Mouse (Mus musculus) CD4-positive, CD25-positive, alpha-beta regulatory T cell, adult 2 months (primary cell): ENCODE results near the gene Psmb8.

Experiments used
- DNase-seq: peaks from one replicate; pipeline ENCODE4 v3.0.0-alpha.2; 2012; ENCODE audit warnings: low read depth, low spot score

Gene Psmb8

DNA sequence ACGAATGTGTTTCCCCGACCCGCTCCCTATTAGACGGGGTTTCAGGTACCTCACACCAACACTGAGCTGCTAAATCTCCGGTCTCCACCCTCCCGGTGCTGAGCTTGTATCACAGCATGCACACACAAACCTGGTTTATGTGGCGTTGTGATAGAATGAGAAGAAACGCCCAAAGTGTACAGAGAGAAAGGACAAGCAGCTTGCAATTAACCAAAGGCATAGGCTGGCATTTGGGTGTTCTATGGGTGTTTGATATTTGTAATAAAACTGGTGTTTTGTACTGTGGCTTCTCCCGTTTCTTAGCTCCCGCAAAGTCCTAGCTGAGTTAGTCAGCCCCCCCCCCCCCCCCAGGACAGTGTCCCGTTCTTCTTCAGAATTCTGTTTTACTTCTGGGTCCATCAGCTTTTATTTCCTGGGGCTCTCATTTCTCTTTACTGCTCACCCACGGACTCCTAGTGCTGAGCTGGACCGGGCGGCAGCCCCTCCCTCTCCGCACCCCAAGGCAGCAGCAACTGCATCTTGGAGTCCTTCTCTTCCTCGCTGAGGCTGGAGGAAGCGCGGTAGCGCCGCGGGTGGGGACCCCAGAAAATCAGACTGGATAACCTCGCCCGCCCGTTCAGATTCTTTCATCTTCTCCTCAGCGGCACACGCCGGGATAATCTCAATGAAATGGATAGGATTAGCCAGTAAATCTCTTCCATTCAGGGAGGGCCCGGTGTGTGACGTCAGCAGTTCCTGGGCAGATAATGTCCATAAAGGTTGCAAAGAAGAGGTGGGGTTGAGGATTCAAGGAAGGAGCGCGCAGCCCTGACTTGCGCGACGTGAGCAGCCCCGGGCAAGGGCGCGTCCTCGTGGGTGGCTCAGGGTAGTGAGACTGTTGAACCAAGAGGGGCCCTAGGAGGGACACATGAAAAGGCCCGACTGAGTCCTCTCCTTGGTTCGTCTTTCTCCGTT, at the start of gene Psmb8:
TSS of gene Psmb8 (plus strand) at position 781 of the 954 bp plus-strand sequence.
- DNase-seq = peak; percentile 90

DNA sequence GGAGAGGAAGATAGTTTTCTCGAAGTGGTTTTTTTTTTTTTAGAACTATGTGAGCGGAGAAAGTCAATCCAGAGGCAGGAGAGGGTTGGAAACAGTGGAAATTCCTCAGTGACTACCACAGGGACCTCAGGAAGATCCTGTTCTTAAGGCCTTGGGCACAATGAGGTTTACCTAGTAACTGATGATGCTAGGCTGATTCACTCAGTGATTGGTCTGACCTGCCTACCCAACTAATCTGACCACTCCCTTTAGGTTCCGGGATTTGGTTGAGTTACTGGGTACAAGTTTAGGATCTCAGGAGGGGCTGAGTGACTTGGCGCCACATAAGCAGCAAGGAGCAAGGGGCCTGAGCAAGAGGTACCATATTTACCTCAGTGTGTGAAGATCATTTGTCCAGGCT, 44.6 kb upstream of the Psmb8 start, which contains the start of gene H2-DMb1:
TSS of gene H2-DMb1 (plus strand) at position 150 of the 400 bp plus-strand sequence.
- DNase-seq = peak; percentile 77

DNA sequence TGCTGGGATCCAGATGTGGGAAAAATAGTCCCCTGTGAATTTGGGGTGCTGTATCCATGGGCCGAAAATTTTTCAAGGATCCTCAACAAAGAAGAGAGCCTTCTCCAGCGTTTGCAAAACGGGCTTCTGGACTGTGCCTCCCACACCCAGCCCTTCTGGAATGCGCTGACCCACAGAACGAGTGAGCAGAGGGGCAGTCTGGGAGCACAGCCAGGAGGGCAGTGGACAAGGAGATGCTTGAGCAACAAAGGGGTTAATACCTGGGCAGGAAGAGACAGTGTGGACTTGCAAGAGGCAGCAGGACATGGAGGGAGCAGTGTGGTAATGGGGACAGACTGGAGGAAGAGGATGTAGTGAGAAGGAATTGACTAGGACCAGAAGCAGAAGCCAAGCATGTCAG, 42.0 kb upstream of the Psmb8 start:
- DNase-seq = no peak

DNA sequence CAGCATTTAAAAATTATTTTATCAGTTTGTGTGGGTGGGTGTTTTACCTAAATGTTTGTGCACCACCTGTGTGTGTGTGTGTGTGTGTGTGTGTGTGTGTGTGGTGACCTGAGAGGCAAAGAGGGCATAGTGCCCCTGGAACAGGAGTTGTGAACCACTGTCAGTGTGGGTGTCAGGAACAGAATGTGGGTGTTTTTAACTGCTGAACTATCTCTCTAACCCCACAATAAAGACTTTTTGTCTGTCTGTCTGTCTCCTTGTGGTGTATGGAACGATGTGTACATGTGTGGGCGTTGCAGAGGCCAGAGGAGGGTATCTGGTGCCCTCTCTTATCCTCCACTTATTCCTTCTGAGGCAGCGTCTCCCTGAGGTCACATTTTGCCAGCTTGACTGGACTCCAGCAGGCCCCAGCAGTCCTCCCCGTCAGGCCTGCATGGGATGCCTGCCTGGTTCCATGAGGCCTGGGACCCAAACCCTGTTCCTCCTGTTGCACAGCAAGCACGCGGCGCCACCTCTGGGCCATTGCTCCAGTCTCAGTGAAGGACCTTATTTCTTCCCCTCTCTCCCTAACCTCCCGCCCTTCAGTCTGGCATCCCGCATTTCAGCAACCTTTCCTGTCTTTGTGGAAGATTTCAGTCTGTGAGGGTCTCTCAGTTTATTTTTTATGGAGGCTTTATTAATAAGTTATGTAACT, 33.2 kb upstream of the Psmb8 start:
- DNase-seq = peak; percentile 66

DNA sequence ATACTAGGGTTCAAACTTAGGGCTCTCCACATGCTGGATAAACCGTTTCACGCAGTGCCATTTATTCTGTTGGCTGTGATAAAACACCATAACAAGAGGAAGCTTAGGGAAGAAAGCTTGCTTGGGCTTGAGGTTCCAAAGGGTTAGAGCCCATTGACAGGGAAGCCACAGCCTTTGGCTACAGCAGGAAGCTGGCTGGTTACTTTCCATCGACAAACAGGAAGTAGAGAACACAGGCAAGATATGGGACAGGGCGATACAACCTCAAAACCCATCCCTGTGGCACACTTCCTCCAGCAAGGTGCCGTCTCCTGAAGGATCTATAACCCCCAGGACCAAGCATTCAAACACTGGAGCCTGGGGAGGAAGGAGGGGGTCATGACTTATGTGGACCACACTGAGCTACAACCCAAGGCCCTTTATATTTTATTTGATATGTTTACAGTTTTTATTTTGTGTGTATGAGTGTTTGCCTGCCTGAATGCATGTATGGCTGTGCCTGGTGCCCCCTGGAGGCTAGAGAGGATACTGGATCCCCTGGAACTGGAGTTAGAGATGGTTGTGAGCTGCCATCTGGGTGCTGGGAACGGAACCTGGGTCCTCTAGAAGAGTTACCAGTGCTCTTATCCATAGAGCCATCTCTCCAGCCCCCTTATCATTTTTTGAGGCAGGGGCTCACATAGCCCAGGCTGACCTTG, 32.3 kb upstream of the Psmb8 start:
- peak; percentile 68 for DNase-seq

DNA sequence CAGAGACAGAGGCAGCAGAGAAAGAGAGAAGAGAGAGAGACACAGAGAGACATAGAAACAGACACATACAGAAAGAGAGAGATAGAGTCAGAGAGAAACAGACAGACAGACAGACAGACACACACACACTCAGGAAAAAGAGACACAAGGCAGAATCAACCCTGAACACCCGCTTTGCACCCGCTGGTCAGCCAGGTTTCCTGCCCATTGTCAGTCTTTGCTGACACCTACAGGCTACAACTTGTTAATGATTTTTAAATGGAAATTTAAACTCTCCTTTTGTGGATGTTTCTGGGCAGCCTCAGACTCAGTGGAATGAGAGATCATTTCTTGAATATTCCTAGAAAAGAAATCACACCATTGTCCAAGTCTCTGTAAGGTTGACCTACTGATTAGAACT, 28.2 kb upstream of the Psmb8 start:
- DNase-seq = peak; percentile 80

DNA sequence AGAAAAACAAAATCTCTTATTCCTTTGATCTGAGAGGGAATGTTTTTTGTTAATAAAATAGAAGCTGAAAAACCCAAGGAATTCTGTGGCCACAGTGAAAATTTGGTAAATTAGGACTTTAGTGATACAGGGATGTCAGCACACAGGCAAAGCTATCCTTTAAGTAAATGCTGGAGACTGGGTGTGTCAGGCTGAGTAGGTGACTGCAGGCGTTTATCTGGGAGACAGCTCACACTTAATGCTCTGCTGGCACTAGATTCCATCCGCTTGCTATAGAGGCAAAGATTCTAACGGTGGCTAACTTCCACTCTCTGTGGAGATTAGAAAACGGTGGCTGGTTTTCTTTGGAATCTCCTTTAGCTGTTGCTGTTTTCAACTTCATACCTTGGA, 27.0 kb upstream of the Psmb8 start:
- DNase-seq = no peak

DNA sequence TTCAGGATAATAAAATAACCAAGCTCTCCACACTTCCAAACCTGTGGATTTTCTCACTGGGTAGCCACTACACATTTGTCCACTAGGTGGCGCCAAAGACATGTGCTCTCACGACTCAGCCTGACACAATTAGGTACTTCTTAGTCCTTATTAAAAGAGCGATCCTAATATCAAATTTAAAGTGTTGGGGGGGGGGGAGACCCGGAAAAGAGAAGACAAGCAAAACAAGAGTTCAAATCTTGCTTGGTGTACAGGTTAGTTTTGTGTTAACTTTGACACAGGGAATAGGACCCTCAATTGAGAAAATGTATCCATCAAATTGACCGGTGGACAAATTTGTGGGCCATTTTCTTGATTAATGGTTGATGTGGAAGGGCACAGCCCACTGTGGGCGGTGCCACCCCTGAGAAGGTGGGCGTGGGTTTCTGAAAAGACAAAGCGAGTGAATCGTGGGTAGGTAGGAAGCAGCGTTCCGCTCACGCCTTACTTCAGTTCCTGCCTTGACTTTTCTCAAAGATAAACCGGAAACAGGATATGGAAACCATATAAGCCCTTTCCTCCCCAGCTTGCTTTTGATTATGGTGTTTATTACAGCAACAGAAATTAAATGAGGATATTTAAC, 26.5 kb upstream of the Psmb8 start:
- peak; percentile 95 for DNase-seq

DNA sequence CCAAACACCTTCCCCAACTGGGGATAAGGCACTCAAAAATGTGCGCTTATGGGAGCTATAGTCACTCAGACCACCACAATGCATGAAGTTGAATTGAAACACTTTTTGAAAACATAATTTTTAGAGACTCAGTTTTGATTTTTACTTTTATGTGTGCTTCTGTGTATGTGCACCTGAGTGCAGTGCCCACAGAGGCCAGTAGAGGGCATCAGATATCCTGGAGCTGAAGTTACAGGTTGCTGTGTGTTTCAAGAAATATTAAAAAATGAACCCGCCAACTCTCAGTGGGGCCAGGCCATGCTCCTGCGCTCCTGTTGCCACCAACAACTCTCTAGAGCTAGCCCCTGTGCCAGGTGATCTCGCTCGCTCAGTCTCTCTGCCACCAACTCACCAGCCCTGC, 25.0 kb upstream of the Psmb8 start:
- peak; percentile 60 for DNase-seq

DNA sequence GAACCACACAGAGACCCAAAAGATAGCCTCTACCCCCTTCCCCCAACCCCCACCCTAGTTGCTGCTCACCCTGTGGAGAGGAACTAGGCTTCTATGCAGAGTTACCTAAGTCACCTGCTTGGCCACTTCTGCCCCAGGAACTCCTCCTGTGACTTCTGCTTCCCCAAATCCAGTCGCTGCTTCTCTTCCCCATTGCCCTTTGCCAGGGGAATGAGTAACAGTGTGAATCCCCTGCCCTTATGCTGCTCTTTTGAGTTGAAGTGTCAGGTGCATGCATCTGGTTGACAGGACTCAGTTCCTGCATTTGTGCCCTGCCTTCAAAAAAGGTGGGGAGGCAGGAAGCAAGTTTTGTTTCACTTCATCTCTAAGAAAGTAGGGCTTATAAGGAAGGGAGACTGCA, 23.4 kb upstream of the Psmb8 start:
- no peak for DNase-seq

DNA sequence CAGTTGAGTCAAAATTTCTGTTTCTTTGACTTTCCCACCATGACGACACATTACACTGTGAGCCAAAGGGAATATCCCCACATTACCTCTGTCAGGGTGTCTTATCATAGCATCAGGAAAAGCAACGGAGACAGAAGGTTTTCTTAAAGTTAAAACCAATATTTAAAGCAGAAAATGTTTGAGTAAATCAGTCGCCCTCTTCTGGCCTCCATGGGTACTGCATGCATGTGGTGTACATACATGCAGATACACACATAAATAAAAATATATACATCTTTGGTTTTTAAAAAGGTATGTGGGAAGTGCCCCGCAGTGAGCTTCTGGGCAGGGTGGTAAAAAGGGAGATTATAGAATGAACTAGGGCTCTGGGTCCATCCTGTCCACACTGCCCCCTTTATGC, 20.3 kb upstream of the Psmb8 start:
- peak; percentile 73 for DNase-seq

DNA sequence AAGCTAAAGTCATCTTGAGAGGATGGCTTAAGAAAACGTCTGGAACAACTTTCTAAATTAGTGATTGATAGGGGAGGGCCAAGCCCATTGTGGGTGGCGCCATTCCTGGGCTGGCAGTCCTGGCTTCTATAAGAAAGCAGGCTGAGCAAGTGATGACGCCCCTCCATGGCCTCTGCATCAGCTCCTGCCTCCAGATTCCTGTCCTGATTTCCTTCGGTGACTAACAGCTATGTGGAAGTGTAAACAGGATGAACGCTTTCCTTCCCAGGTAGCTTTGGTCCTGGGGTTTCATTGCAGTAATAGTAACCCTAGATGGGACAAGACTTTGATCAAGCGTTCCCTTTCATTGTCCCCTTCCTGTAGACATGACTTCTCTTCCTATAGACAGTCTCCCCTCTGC, 18.5 kb upstream of the Psmb8 start:
- DNase-seq = no peak

DNA sequence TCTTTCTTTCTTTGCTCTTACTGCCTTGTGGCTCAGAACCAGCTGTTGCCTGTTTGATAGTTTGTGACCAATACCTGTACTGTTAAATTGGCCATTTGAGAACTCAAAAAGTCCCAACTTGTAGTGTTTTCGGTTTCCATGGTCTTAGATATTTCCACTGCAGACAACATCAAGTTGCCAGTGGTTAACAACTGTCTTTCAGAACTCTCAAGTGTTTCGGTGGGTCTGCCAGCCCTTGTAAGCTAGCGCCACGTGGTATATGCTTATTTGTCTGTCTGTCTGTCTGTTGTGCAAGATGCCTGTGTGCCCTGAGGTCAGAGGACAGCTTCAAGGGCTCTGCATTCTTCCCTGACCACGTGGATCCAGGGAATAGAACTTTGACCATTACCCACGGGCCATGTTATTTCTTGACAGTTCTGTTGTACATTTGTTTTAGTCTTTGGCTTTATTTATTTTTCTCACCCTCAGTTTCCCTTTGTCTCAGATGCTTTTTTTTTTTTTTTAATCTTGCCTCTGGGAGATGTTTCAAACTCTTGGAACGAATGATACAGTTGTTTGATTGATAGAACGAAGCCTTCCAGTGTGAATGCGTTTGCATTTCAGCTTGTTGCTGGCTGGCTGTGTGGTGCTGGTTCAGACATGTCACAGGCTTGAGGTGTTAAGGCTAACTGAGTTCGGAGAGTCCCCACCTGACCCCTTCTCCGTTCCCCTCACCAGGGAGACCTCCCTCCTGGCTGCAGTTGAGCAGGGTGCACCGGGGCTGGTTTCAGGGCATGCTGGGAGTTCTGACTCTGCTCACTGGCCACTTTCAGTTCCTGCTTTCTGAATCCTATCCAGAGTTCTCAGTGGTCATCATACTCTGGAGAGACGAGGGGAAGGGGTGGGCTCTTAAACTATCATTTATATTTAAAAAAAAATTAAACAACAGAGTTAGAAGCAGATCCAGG, 17.3 kb upstream of the Psmb8 start:
- no peak for DNase-seq

DNA sequence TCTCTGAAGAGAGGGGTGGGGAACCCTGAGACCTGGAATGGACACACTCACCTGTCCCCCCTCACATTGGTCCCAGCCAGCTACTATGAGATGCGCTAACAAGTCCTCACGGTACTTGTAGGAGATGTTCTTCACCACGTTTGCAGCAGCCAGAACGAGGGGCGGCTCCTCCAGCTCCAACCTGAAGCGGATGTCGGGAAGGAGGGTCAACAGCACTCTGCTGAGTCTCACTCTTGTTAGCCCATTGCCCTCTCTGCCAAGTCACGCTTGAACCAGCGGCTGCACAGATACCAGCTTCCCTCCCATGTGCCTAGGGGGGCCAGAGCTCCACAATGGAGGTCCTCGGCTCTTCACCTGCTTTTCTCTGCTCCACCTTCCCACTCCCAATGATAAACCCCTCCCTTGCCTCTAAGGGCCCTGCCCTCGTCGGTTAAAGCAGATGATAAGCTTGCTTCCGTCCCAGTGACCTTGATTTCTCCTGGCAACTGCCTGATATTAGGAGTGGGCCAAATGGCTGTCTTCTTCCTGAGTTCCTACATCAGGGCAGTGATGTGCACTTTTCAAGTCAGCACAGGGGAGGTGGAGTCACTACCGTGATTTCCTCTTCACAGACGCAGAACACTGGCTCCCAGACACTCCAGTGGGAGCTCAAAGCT, 13.8 kb upstream of the Psmb8 start:
- DNase-seq = no peak

DNA sequence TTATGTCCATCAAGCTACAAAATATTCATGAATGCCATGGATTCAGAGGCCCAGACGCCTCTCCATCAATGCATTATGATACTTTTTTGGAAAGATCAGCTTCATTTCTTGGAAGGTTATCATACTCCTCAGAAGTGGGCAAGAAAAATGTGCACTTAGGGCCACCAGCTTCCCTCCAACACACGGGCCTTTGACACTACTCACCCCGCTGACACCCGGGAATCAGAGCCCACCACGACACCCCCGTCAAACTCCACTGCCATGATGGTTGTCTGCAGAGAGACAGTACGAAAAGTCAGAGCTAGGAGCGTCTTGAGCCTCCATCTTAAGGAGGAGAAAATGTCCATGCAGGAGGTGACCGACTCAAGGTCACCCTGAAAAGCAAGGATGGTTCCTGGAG, 12.0 kb upstream of the Psmb8 start:
- no peak for DNase-seq

DNA sequence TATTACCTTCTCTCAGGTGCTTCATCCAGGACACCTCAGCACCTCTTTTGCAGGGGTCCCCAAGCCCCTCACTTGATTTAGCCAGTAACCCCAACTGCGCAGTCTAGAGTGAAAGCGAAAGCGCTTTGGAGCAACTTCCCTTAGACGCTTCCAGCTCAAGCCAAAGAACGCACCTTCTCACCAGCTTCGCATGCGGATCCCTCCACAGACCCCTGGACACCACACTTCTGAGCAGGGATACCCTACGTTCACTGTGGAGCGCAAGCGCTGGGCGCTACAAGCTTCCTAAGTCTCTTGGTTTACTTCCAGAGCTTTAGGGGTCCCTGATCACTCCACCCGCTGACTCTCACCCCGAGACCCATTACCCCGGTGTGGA, 10.6 kb upstream of the Psmb8 start:
- DNase-seq = peak; percentile 69

DNA sequence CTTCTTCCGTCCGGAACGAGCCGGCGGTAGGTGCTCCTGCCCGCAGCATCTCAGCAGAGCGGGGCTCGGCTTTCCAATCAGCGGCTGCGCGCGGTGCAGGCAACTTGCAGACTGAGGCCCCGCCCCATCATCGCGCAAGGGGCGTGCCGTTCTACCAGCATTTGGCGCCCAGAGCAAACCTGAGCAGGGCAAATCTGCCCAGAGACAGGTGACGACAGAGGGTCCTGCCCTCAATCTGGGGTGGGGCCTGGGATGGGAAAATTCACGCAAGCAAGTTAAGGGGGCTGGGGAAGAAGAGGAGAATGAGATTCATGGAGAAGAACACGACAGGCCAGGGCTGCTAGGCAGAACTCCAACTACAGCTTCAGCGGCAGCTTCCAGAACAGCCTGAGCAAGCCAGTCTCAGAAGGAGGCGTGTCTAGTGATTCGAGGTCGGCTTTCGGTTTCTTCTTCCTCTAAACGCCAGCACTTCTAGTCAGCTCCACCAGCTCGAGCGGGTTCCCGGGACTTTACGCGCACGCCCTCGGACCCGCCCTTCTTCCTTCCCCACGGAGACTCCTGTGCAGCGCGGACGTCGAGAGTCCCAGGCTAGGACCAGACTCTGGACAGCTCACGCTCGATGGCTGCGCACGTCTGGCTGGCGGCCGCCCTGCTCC, 10.1 kb upstream of the Psmb8 start, which contains the start of the genes Tap1 and Psmb9:
TSS of gene Tap1 (plus strand) at position 293 of the 656 bp plus-strand sequence.
TSS of gene Psmb9 (minus strand) at position 504 of the 656 bp plus-strand sequence.
- peak; percentile 100 for DNase-seq

DNA sequence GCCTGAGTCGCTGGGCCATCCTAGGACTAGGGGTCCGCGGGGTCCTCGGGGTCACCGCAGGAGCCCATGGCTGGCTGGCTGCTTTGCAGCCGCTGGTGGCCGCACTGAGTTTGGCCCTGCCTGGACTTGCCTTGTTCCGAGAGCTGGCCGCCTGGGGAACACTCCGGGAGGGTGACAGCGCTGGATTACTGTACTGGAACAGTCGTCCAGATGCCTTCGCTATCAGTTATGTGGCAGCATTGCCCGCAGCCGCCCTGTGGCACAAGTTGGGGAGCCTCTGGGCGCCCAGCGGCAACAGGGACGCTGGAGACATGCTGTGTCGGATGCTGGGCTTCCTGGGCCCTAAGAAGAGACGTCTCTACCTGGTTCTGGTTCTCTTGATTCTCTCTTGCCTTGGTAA, 9.5 kb upstream of the Psmb8 start:
- DNase-seq = peak; percentile 58

DNA sequence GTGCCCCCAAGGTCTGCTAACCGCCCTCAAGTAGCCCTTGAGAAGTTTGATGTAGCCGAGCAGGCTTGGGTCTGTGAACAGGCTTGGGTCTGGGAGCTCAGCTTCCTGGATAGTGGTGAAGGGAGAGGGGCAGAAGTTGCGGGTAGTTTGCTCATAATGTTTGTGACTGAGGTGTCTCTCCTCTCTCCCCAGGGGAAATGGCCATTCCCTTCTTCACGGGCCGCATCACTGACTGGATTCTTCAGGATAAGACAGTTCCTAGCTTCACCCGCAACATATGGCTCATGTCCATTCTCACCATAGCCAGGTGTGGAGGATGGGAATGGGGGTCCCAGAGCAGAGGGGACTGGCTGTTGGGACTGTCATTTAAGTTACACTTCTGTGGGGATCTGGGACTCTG, 8.5 kb upstream of the Psmb8 start:
- no peak for DNase-seq
